Mouse (Mus musculus): Measurements from ENCODE around the gene Twnk. TPM values are rescaled to one million over a fixed set of nuclear protein-coding genes. Genes with fewer than 3 reads are reported as not detected.
A peak's percentile ranks its signal among the peaks of the same experiment; 100 is the strongest.

The Twnk gene
- polyA plus RNA-seq, 1 experiment from 2014 or later, result 15.0 TPM

- Histone ChIP-seq H3K9me3 (ENCODE audit: control insufficient read depth, low read length) (no peaks in the 10 kb centered on the region), H3K27me3 (ENCODE audit: control insufficient read depth, insufficient read depth, low read length) (no peaks in the 10 kb centered on the region), H3K4me2 (replicated peaks; ENCODE audit: low read depth, low read length) (peak overlapping the region; percentile 88), H3K36me3 (ENCODE audit: control insufficient read depth, insufficient read depth, low read length) (peaks cover 6% of the 10 kb centered on the region; the same call in 1 of the 2 replicates), H3K4me1 (replicated peaks; ENCODE audit: control insufficient read depth, insufficient read depth, low read length) (peaks cover 4% of the 10 kb centered on the region; the same call in 1 of the 2 replicates), H3K9ac (ENCODE audit: low read depth, low read length) (peak overlapping the region; percentile 67; the same call in 1 of the 2 replicates), H3K4me3 (ENCODE audit: low read depth, low read length) (peak overlapping the region; percentile 99; the same call in 1 of the 2 replicates), H3K27ac (ENCODE audit: low read depth, low read length) (no peak overlapping the region)
- no peak for DNase-seq (ENCODE audit: low spot score)
- 91% methylated on average over 20 of the region's 20 CpGs for WGBS
- no peak for ATAC-seq (ENCODE audit: low FRiP score)
Observed at GRCm38 (mm10) chr19:45007425-45008191, 2.1 kb downstream of the Twnk start.

- peaks cover 6% of the 10 kb centered on the region; the same call in 1 of the 2 replicates for H3K36me3 ChIP-seq (ENCODE audit: control insufficient read depth, insufficient read depth, low read length)
- no peak for DNase-seq (ENCODE audit: low spot score)
- no peak overlapping the region for H3K4me2 ChIP-seq (replicated peaks; ENCODE audit: low read depth, low read length)
- WGBS, result 87% methylated on average over 4 of the region's 4 CpGs
- H3K9me3 ChIP-seq (ENCODE audit: control insufficient read depth, low read length), result no peaks in the 10 kb centered on the region
- H3K4me3 ChIP-seq (ENCODE audit: low read depth, low read length), result no peak overlapping the region
- no peaks in the 10 kb centered on the region for H3K27me3 ChIP-seq (ENCODE audit: control insufficient read depth, insufficient read depth, low read length)
- ATAC-seq (ENCODE audit: low FRiP score), result no peak
- no peak overlapping the region for H3K9ac ChIP-seq (ENCODE audit: low read depth, low read length)
- H3K27ac ChIP-seq (ENCODE audit: low read depth, low read length), result no peak overlapping the region
- H3K4me1 ChIP-seq (replicated peaks; ENCODE audit: control insufficient read depth, insufficient read depth, low read length), result peaks cover 7% of the 10 kb centered on the region; the same call in 1 of the 2 replicates
Observed at GRCm38 (mm10) chr19:45010646-45011045, 5.2 kb downstream of the Twnk start.

- Histone ChIP-seq H3K27me3 (ENCODE audit: control insufficient read depth, insufficient read depth, low read length) (no peaks in the 10 kb centered on the region), H3K36me3 (ENCODE audit: control insufficient read depth, insufficient read depth, low read length) (peaks cover 6% of the 10 kb centered on the region; the same call in 1 of the 2 replicates), H3K4me3 (ENCODE audit: low read depth, low read length) (no peak overlapping the region), H3K9ac (ENCODE audit: low read depth, low read length) (0 out of 2 replicates have a peak overlapping the region, but pooled peaks have one; percentile 36), H3K9me3 (ENCODE audit: control insufficient read depth, low read length) (no peaks in the 10 kb centered on the region), H3K27ac (ENCODE audit: low read depth, low read length) (peak overlapping the region; percentile 59), H3K4me2 (replicated peaks; ENCODE audit: low read depth, low read length) (no peak overlapping the region), H3K4me1 (replicated peaks; ENCODE audit: control insufficient read depth, insufficient read depth, low read length) (peaks cover 10% of the 10 kb centered on the region; the same call in 1 of the 2 replicates)
- no peak for ATAC-seq (ENCODE audit: low FRiP score)
- 87% methylated on average over 8 of the region's 8 CpGs for WGBS
- no peak for DNase-seq (ENCODE audit: low spot score)
Observed at GRCm38 (mm10) chr19:45012219-45012618, 6.8 kb downstream of the Twnk start.

GRCm38 (mm10) chr19:45012636-45013035 is 7.2 kb downstream of the Twnk start:
- ATAC-seq (ENCODE audit: low FRiP score) (no peak), DNase-seq (ENCODE audit: low spot score) (peak; percentile 50)
- H3K27me3 ChIP-seq (ENCODE audit: control insufficient read depth, insufficient read depth, low read length), result no peaks in the 10 kb centered on the region
- no peak overlapping the region for H3K4me2 ChIP-seq (replicated peaks; ENCODE audit: low read depth, low read length)
- H3K9ac ChIP-seq (ENCODE audit: low read depth, low read length), result 0 out of 2 replicates have a peak overlapping the region, but pooled peaks have one; percentile 36
- H3K4me3 ChIP-seq (ENCODE audit: low read depth, low read length), result no peak overlapping the region
- peaks cover 10% of the 10 kb centered on the region; the same call in 1 of the 2 replicates for H3K4me1 ChIP-seq (replicated peaks; ENCODE audit: control insufficient read depth, insufficient read depth, low read length)
- WGBS, result 46% methylated on average over 6 of the region's 6 CpGs
- peaks cover 6% of the 10 kb centered on the region; the same call in 1 of the 2 replicates for H3K36me3 ChIP-seq (ENCODE audit: control insufficient read depth, insufficient read depth, low read length)
- peak overlapping the region; percentile 59 for H3K27ac ChIP-seq (ENCODE audit: low read depth, low read length)
- H3K9me3 ChIP-seq (ENCODE audit: control insufficient read depth, low read length), result no peaks in the 10 kb centered on the region

- WGBS, result 64% methylated on average over 6 of the region's 6 CpGs
- Histone ChIP-seq H3K36me3 (ENCODE audit: control insufficient read depth, insufficient read depth, low read length) (peaks cover 6% of the 10 kb centered on the region; the same call in 1 of the 2 replicates), H3K4me3 (ENCODE audit: low read depth, low read length) (no peak overlapping the region), H3K9me3 (ENCODE audit: control insufficient read depth, low read length) (no peaks in the 10 kb centered on the region), H3K9ac (ENCODE audit: low read depth, low read length) (no peak overlapping the region), H3K4me1 (replicated peaks; ENCODE audit: control insufficient read depth, insufficient read depth, low read length) (peaks cover 10% of the 10 kb centered on the region; the same call in 1 of the 2 replicates), H3K4me2 (replicated peaks; ENCODE audit: low read depth, low read length) (no peak overlapping the region), H3K27me3 (ENCODE audit: control insufficient read depth, insufficient read depth, low read length) (no peaks in the 10 kb centered on the region), H3K27ac (ENCODE audit: low read depth, low read length) (no peak overlapping the region)
- ATAC-seq (ENCODE audit: low FRiP score) (no peak), DNase-seq (ENCODE audit: low spot score) (no peak)
Observed at GRCm38 (mm10) chr19:45013581-45014225, 8.2 kb downstream of the Twnk start.

- Histone ChIP-seq H3K4me2 (replicated peaks; ENCODE audit: low read depth, low read length) (peak within 1 kb of the TSS; percentile 71), H3K9me3 (ENCODE audit: control insufficient read depth, low read length) (no peaks in the 10 kb centered on the region), H3K4me3 (ENCODE audit: low read depth, low read length) (peak within 1 kb of the TSS; percentile 69), H3K27me3 (ENCODE audit: control insufficient read depth, insufficient read depth, low read length) (no peaks in the 10 kb centered on the region), H3K27ac (ENCODE audit: low read depth, low read length) (no peak within 1 kb of the TSS), H3K9ac (ENCODE audit: low read depth, low read length) (peak within 1 kb of the TSS; percentile 54; the same call in 1 of the 2 replicates), H3K36me3 (ENCODE audit: control insufficient read depth, insufficient read depth, low read length) (peaks cover 6% of the 10 kb centered on the region; the same call in 1 of the 2 replicates), H3K4me1 (replicated peaks; ENCODE audit: control insufficient read depth, insufficient read depth, low read length) (peaks cover 10% of the 10 kb centered on the region)
- 13% methylated on average over 10 of the region's 10 CpGs for WGBS
- DNase-seq (ENCODE audit: low spot score), result peak; percentile 35
- ATAC-seq (ENCODE audit: low FRiP score), result no peak
Observed at GRCm38 (mm10) chr19:45014335-45014971, 9.0 kb downstream of the Twnk start, which contains the start of gene Lzts2. TSS of gene Lzts2 (plus strand) at chr19:45014414.

GRCm38 (mm10) chr19:45014981-45015402 is 9.5 kb downstream of the Twnk start:
- peaks cover 6% of the 10 kb centered on the region; the same call in 1 of the 2 replicates for H3K36me3 ChIP-seq (ENCODE audit: control insufficient read depth, insufficient read depth, low read length)
- ATAC-seq (ENCODE audit: low FRiP score) (no peak), DNase-seq (ENCODE audit: low spot score) (peak; percentile 58)
- H3K9me3 ChIP-seq (ENCODE audit: control insufficient read depth, low read length), result no peaks in the 10 kb centered on the region
- peaks cover 10% of the 10 kb centered on the region for H3K4me1 ChIP-seq (replicated peaks; ENCODE audit: control insufficient read depth, insufficient read depth, low read length)
- no peaks in the 10 kb centered on the region for H3K27me3 ChIP-seq (ENCODE audit: control insufficient read depth, insufficient read depth, low read length)
- peak overlapping the region; percentile 54; the same call in 1 of the 2 replicates for H3K9ac ChIP-seq (ENCODE audit: low read depth, low read length)
- under 1% methylated on average over 22 of the region's 25 CpGs for WGBS
- H3K4me3 ChIP-seq (ENCODE audit: low read depth, low read length), result peak overlapping the region; percentile 69
- H3K27ac ChIP-seq (ENCODE audit: low read depth, low read length), result no peak overlapping the region
- H3K4me2 ChIP-seq (replicated peaks; ENCODE audit: low read depth, low read length), result peak overlapping the region; percentile 71
